Mouse (Mus musculus) midbrain, postnatal 0 days (tissue): ENCODE measurements around the gene Cyb561. TPM values are rescaled to one million over a fixed set of nuclear protein-coding genes. Genes with fewer than 3 reads are reported as not detected.

Experiments used
- ATAC-seq: fragments of 200-750 bp; cut with Nextera tagmentation; 2 replicates; pipeline ENCODE4 v1.8.0; 2017; ENCODE audit warnings: moderate number of reproducible peaks, mild to moderate bottlenecking, moderate TSS enrichment, moderate library complexity; ENCODE audit not compliant: low FRiP score
- DNase-seq: peaks from one replicate; pipeline ENCODE4 v3.0.0-alpha.2; 2015; ENCODE audit warnings: low spot score
- H3K27ac ChIP-seq: fragments of 300-500 bp; sonication (generic); 2 replicates; pipeline ENCODE4 v1.5.1; 2014; ENCODE audit warnings: low read depth, mild to moderate bottlenecking, low read length, mixed read lengths
- H3K27me3 ChIP-seq: fragments of 300-500 bp; sonication (generic); 2 replicates; pipeline ENCODE4 v1.6.1; 2014; ENCODE audit warnings: low read length, control low read depth, mixed read lengths; ENCODE audit not compliant: insufficient read depth
- H3K36me3 ChIP-seq: fragments of 300-500 bp; sonication (generic); 2 replicates; pipeline ENCODE4 v1.6.1; 2014; ENCODE audit warnings: low read length, control low read depth, mixed read lengths; ENCODE audit not compliant: insufficient read depth
- H3K4me1 ChIP-seq: fragments of 300-500 bp; sonication (generic); 2 replicates; pipeline ENCODE4 v1.6.1; 2014; ENCODE audit warnings: mild to moderate bottlenecking, control low read depth, antibody characterized with exemption, low read length, mixed read lengths; ENCODE audit not compliant: insufficient read depth
- H3K4me2 ChIP-seq: fragments of 300-500 bp; sonication (generic); 2 replicates; pipeline ENCODE4 v1.6.1; 2014; ENCODE audit warnings: low read depth, mild to moderate bottlenecking, low read length, mixed read lengths; ENCODE audit not compliant: poor library complexity, severe bottlenecking
- H3K4me3 ChIP-seq: fragments of 300-500 bp; sonication (generic); 2 replicates; pipeline ENCODE4 v1.5.1; 2014; ENCODE audit warnings: low read depth, mild to moderate bottlenecking, low read length, moderate library complexity
- H3K9ac ChIP-seq: fragments of 300-500 bp; sonication (generic); replicated peaks from 2 replicates; pipeline ENCODE4 v1.6.1; 2014; ENCODE audit warnings: mild to moderate bottlenecking, low read length, moderate library complexity, mixed read lengths; ENCODE audit not compliant: poor library complexity, severe bottlenecking
- H3K9me3 ChIP-seq: fragments of 300-500 bp; sonication (generic); 2 replicates; pipeline ENCODE4 v1.6.1; 2016; ENCODE audit warnings: low read length, control low read depth
- CTCF ChIP-seq: IDR thresholded peaks from 2 replicates; pipeline ENCODE4 v1.5.1; 2016; ENCODE audit warnings: antibody characterized with exemption, mild to moderate bottlenecking
- WGBS: fragments of 180-500 bp; shearing (Covaris S2); extraction: QIAGEN DNeasy Blood & Tissue Kit; methylation state at CpG from one replicate; pipeline ENCODE4 v1.1.7; 2014; 5-methylcytosine and 5-hydroxymethylcytosine counted together
- polyA plus RNA-seq: library from polyadenylated mRNA; unstranded; fragments of >200 nt; fragmentation: Nextera tagmentation; extraction: Ambion mirVana; gene quantifications from 2 replicates; pipeline ENCODE4 v1.2.1, GENCODE M21; 2015
- total RNA-seq: library from RNA; depleted of rRNA; stranded (reverse); fragments of >200 nt; gene quantifications from 2 replicates; pipeline ENCODE4 v1.2.3, GENCODE M21; 2014

The Cyb561 gene
- total and polyA plus RNA-seq, 2 experiments from 2014 or later, result 64.2 to 76.7 TPM

- Histone ChIP-seq H3K4me2 (no peak overlapping the region), H3K4me1 (no peaks in the 10 kb centered on the region), H3K27ac (no peak overlapping the region), H3K36me3 (0 out of 2 replicates have a peak, but pooled peaks cover 2% of the 10 kb centered on the region), H3K9ac (no peak overlapping the region), H3K27me3 (no peaks in the 10 kb centered on the region; the same call in 1 of the 2 replicates), H3K4me3 (no peak overlapping the region), H3K9me3 (no peaks in the 10 kb centered on the region)
- 96% methylated on average over 6 of the region's 6 CpGs for WGBS
- ATAC-seq (no peak), DNase-seq (peak; percentile 18)
- TF ChIP-seq CTCF, result no peak
Observed at GRCm38 (mm10) chr11:105974593-105974992, 21.5 kb upstream of the Cyb561 start.

DNA sequence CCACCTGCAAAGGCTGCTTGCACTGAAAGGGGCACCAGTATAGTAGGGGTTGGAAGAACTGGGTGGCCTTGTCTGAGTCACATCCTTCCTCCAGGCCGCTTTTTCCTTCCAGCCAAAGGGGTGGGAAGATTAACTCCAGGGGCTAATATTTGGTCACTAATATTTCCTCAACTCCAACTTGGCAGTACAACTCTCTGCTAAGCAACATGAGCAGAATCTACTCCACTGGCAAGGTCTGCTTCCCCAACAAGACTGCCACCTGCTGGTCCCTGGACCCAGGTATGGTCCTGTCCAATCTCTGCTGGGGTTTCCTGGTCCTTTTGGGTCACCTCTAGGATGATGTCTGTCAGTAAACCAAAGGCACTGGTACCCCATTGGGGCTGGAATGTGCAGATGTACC is 16.4 kb upstream of the Cyb561 start:
- Histone ChIP-seq H3K27me3 (no peaks in the 10 kb centered on the region; the same call in 1 of the 2 replicates), H3K9ac (no peak overlapping the region), H3K27ac (no peak overlapping the region), H3K9me3 (no peaks in the 10 kb centered on the region), H3K4me1 (peaks cover 10% of the 10 kb centered on the region; the same call in 1 of the 2 replicates), H3K4me2 (no peak overlapping the region), H3K4me3 (no peak overlapping the region), H3K36me3 (no peaks in the 10 kb centered on the region)
- DNase-seq (peak; percentile 30), ATAC-seq (no peak)
- WGBS, result 65% methylated on average over 1 of the region's 1 CpGs
- TF ChIP-seq CTCF, result peak; percentile 70

DNA sequence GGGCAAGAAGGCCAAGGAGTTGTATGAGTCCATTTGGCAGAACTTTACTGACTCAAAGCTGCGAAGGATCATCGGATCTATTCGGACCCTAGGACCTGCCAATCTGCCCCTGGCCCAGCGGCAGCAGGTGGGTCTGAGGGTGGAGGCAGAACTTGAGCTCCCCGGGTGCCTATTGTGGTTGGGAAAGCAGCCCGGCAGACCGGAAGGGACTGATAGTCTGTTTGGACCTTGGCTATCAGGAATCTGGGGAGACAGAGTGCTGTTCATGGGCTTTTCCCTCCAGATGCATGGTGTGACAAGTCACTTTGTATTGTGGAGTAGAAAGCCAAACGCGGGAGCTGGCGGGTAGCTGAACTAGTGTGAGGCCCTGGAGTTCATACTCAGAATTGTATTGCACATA is 15.8 kb upstream of the Cyb561 start:
- Histone ChIP-seq H3K4me3 (peak overlapping the region; percentile 62; the same call in 1 of the 2 replicates), H3K9ac (peak overlapping the region; percentile 72), H3K4me1 (peaks cover 10% of the 10 kb centered on the region; the same call in 1 of the 2 replicates), H3K9me3 (no peaks in the 10 kb centered on the region), H3K27ac (no peak overlapping the region), H3K36me3 (no peaks in the 10 kb centered on the region), H3K27me3 (no peaks in the 10 kb centered on the region; the same call in 1 of the 2 replicates), H3K4me2 (peak overlapping the region; percentile 96)
- 45% methylated on average over 10 of the region's 10 CpGs for WGBS
- no peak for TF ChIP-seq CTCF
- no peak for ATAC-seq
- no peak for DNase-seq

GRCm38 (mm10) chr11:105967741-105968574 is 14.8 kb upstream of the Cyb561 start, which contains the start of gene Ace:
Gene Ace (plus strand): TSS chr11:105967945.
- DNase-seq (peak; percentile 51), ATAC-seq (peak; percentile 78)
- Histone ChIP-seq H3K9me3 (no peaks in the 10 kb centered on the region), H3K4me1 (peaks cover 10% of the 10 kb centered on the region; the same call in 1 of the 2 replicates), H3K27ac (no peak within 1 kb of the TSS; the same call in 1 of the 2 replicates), H3K27me3 (no peaks in the 10 kb centered on the region; the same call in 1 of the 2 replicates), H3K9ac (peak within 1 kb of the TSS; percentile 72), H3K4me2 (peak within 1 kb of the TSS; percentile 96), H3K4me3 (peak within 1 kb of the TSS; percentile 62), H3K36me3 (no peaks in the 10 kb centered on the region)
- no peak for TF ChIP-seq CTCF
- under 1% methylated on average over 73 of the region's 76 CpGs for WGBS

- no peak for DNase-seq
- Histone ChIP-seq H3K4me2 (no peak overlapping the region), H3K36me3 (no peaks in the 10 kb centered on the region), H3K27ac (no peak overlapping the region), H3K9ac (no peak overlapping the region), H3K4me1 (peaks cover 10% of the 10 kb centered on the region; the same call in 1 of the 2 replicates), H3K4me3 (no peak overlapping the region), H3K9me3 (no peaks in the 10 kb centered on the region), H3K27me3 (no peaks in the 10 kb centered on the region; the same call in 1 of the 2 replicates)
- no peak for TF ChIP-seq CTCF
- ATAC-seq, result no peak
- 69% methylated on average over 4 of the region's 4 CpGs for WGBS
Observed at GRCm38 (mm10) chr11:105966288-105966687, 13.2 kb upstream of the Cyb561 start.

GRCm38 (mm10) chr11:105964691-105965090 is 11.6 kb upstream of the Cyb561 start:
- no peaks in the 10 kb centered on the region for H3K9me3 ChIP-seq
- TF ChIP-seq CTCF, result peak; percentile 31; the same call in 1 of the 2 replicates
- no peaks in the 10 kb centered on the region for H3K36me3 ChIP-seq
- no peak overlapping the region for H3K9ac ChIP-seq
- H3K4me3 ChIP-seq, result no peak overlapping the region
- no peak overlapping the region for H3K27ac ChIP-seq
- H3K27me3 ChIP-seq, result no peaks in the 10 kb centered on the region; the same call in 1 of the 2 replicates
- DNase-seq (no peak), ATAC-seq (no peak)
- 65% methylated on average over 5 of the region's 5 CpGs for WGBS
- H3K4me1 ChIP-seq, result peaks cover 10% of the 10 kb centered on the region; the same call in 1 of the 2 replicates
- H3K4me2 ChIP-seq, result no peak overlapping the region
